Mouse (Mus musculus) midbrain, embryonic 12.5 days (tissue): Measurements from ENCODE around the gene Cep78. TPM values are rescaled to one million over a fixed set of nuclear protein-coding genes. Genes with fewer than 3 reads are reported as not detected.
"Not testable (repeated sequence)": the region's sequence is repeated elsewhere in the genome, so short reads cannot be mapped to it uniquely, and the experiment has no call there.

Experiments
- ATAC-seq: fragments of 200-750 bp; cut with Nextera tagmentation; 2 replicates; pipeline ENCODE4 v1.8.0; 2017; ENCODE audit warnings: low read depth, moderate TSS enrichment, moderate library complexity; ENCODE audit not compliant: low FRiP score
- H3K27ac ChIP-seq: fragments of 300-500 bp; sonication (generic); replicated peaks from 2 replicates; pipeline ENCODE4 v1.5.1; 2016; ENCODE audit warnings: mild to moderate bottlenecking
- H3K27me3 ChIP-seq: fragments of 300-500 bp; sonication (generic); 2 replicates; pipeline ENCODE4 v1.6.1; 2016; ENCODE audit warnings: mild to moderate bottlenecking
- H3K36me3 ChIP-seq: fragments of 300-500 bp; sonication (generic); 2 replicates; pipeline ENCODE4 v1.6.1; 2016
- H3K4me1 ChIP-seq: fragments of 300-500 bp; sonication (generic); 2 replicates; pipeline ENCODE4 v1.6.1; 2016
- H3K4me2 ChIP-seq: fragments of 300-500 bp; sonication (generic); replicated peaks from 2 replicates; pipeline ENCODE4 v1.6.1; 2016; ENCODE audit warnings: mild to moderate bottlenecking, moderate library complexity
- H3K4me3 ChIP-seq: fragments of 300-500 bp; sonication (generic); 2 replicates; pipeline ENCODE4 v1.5.1; 2016; ENCODE audit warnings: mild to moderate bottlenecking
- H3K9ac ChIP-seq: fragments of 300-500 bp; sonication (generic); replicated peaks from 2 replicates; pipeline ENCODE4 v1.6.1; 2016; ENCODE audit warnings: mild to moderate bottlenecking, moderate library complexity
- H3K9me3 ChIP-seq: fragments of 300-500 bp; sonication (generic); 2 replicates; pipeline ENCODE4 v1.6.1; 2016; ENCODE audit warnings: mild to moderate bottlenecking
- WGBS: fragments of 180-500 bp; shearing (Covaris S2); methylation state at CpG from one replicate; pipeline ENCODE4 v1.1.7; 2016; 5-methylcytosine and 5-hydroxymethylcytosine counted together
- polyA plus RNA-seq: library from polyadenylated mRNA; unstranded; fragments of >200 nt; fragmentation: Nextera tagmentation; extraction: Ambion mirVana; gene quantifications from 2 replicates; pipeline ENCODE4 v1.2.1, GENCODE M21; 2016

The Cep78 gene
- polyA plus RNA-seq = 49.6 and 54.8 TPM in 2 replicates

DNA sequence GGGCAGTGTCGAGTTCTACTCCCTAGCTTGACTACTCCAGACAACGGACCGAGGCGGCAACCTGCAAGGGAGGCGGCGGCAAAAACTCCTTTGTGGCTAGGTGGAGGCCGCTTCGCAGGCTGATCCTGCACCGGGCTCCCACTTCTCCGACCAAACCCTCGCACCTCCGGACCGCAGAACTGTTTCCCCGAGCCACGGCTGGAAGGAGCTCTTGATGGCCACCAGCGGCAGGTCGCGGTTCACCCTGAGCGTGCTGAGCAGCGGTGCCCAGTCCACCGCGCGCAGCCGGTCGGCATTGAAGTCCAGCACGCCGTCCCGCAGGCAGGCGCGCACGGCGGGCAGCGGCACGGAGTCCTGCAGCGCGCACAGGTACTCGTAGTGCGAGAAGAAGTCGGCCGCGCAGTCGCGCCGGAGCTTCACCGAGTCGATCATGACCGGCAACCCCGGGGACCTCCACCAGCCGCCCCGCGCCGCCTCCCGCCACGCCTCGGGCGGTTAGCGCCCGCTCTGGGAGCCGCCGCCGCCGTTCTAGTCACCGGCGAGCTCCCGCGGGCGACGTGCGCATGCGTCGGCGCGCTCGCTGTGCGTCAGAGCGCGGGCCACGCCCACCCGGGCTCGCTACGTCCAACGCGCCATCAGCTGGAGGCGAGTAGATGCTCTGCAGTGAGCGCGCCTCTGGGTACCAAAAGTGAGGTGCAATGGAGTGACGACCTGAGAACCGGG, at the start of gene Cep78:
Gene Cep78 (minus strand): TSS at position 541 of the 723 bp plus-strand sequence.
- H3K4me1 ChIP-seq = peaks cover 31% of the 10 kb centered on the region
- peak within 1 kb of the TSS; percentile 66 for H3K4me2 ChIP-seq
- peak within 1 kb of the TSS; percentile 89 for H3K9ac ChIP-seq
- peak within 1 kb of the TSS; percentile 78 for H3K4me3 ChIP-seq
- H3K27ac ChIP-seq = peak within 1 kb of the TSS; percentile 92
- H3K27me3 ChIP-seq = no peaks in the 10 kb centered on the region
- whole genome bisulfite sequencing = under 1% methylated on average over 80 of the region's 88 CpGs
- H3K36me3 ChIP-seq = 0 out of 2 replicates have a peak, but pooled peaks cover 13% of the 10 kb centered on the region
- H3K9me3 ChIP-seq = no peaks in the 10 kb centered on the region
- ATAC-seq = peak; percentile 91

DNA sequence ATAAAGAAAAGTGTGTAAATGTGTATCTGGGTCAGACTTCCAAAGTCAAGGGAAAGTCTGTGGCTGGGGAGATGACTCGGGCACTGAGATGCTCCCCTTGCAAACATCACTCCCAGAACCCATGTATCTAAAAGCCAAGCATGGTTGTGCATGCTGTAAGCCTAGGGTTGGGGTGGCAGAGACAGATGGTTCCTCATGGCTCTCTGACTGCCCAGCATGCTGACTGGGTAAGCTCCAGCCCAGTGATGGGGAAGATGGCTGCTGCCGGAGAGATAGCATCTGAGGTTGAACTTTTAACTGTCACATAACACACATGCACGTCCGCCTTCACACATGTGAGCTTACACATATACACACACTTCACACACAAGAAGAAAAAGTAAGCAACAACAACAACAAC, 46.5 kb upstream of the Cep78 start:
- Histone ChIP-seq H3K27me3 (no peaks in the 10 kb centered on the region), H3K36me3 (no peaks in the 10 kb centered on the region), H3K27ac (no peak overlapping the region), H3K9ac (no peak overlapping the region), H3K4me3 (no peak overlapping the region), H3K9me3 (no peaks in the 10 kb centered on the region), H3K4me2 (no peak overlapping the region), H3K4me1 (no peaks in the 10 kb centered on the region)
- ATAC-seq = no peak
- 93% methylated on average over 4 of the region's 4 CpGs for WGBS

DNA sequence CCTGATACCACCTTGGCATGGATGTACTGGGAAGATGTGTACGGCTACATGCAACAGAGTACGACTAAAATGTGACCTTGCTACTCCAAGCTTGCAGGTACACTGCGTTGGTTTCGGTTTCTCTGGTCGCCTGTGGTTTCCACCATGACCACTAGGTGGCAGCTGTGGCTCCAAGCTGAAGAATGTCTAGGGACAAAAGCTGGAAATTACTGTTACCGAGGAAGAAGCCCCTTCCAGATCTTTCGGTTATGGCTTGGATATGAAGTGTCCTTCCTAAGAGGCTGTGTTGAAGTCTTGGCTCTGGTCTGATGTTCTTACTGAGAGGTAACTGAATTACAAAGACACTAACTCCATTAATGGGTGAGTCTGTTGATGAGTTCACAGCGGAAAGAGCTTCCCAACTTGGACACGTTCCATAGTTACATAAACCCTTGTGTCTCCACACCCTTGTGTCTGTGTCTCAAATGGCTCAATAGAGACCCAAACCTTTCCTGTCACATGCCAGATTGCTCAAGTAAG, 44.5 kb upstream of the Cep78 start:
- H3K4me2 ChIP-seq = peak overlapping the region; percentile 32
- H3K27me3 ChIP-seq, H3K27ac ChIP-seq, H3K9ac ChIP-seq, H3K9me3 ChIP-seq, H3K4me3 ChIP-seq, H3K36me3 ChIP-seq, H3K4me1 ChIP-seq: not testable (repeated sequence)
- ATAC-seq = peak; percentile 65; the same call in 1 of the 2 replicates
- WGBS = 35% methylated on average over 7 of the region's 9 CpGs

DNA sequence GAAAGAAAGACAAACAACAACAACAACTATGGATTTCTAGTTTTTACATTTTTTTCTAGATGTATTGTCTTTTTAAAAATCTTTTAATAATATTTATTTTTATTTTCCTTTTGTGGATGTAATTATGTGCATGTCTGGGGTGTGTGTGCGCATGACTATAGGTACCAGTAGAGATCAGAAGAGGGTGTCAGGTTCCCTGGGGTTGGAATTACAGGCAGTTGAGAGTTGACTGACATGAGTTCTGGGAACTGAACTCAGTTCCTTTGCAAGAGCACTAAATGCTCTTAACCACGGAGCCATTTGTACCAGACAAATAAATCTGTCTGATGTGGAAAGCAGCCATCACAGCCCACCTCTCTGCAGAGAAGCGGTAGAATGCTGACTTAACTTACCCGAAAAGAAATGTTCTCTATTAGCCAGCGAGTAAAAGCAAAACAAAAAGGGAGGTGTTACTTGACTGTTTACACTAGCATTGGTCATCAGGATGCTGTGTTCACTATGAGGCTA, 44.0 kb upstream of the Cep78 start:
- H3K9me3 ChIP-seq = no peaks in the 10 kb centered on the region
- no peak overlapping the region for H3K27ac ChIP-seq
- no peak overlapping the region for H3K4me3 ChIP-seq
- no peaks in the 10 kb centered on the region for H3K4me1 ChIP-seq
- H3K9ac ChIP-seq = no peak overlapping the region
- WGBS = 68% methylated on average over 5 of the region's 5 CpGs
- H3K36me3 ChIP-seq = no peaks in the 10 kb centered on the region
- H3K4me2 ChIP-seq = peak overlapping the region; percentile 32
- ATAC-seq = 0 out of 2 replicates have a peak, but pooled peaks have one; percentile 38
- no peaks in the 10 kb centered on the region for H3K27me3 ChIP-seq

DNA sequence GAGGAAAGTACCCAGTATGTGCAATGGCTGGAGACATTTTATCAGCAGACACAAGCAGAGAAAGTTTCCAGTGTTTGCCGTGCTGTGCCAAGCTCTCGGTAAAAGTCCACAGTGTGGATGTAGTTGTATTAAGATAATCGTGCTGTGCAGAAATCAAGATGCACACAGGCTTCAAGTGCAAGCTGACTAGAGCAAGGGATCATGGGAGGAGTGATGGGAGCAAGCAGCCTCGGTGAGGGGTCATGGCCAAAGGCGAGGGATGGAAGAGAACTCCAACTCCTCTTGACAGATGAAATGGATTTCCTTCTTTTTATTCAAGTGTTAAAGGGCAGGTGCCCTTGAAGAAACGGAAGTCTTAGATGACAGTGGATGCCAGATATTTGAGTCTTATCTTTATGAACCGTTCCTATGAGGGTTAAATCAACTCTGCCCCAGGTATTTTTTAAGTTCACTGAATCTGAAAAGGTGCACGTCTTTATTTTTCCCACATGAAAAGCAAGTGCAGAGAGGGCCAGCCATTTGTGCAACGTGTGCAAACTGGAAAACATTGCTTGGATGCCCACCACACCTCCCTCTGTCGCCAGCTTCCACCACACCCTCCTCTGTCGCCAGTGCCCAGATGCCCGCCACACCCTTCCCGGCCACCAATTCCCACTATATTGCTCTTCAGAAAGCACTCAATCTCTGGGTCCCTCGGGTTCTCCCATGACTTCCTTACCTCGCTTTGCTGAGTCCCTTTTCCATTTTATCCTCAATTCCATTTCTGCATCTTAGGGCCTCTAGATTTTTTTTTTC, 43.3 kb upstream of the Cep78 start:
- H3K27me3 ChIP-seq = no peaks in the 10 kb centered on the region
- no peak overlapping the region for H3K4me3 ChIP-seq
- no peak for ATAC-seq
- H3K9me3 ChIP-seq = no peaks in the 10 kb centered on the region
- no peaks in the 10 kb centered on the region for H3K36me3 ChIP-seq
- 84% methylated on average over 15 of the region's 15 CpGs for WGBS
- no peak overlapping the region for H3K4me2 ChIP-seq
- H3K4me1 ChIP-seq = no peaks in the 10 kb centered on the region
- no peak overlapping the region for H3K9ac ChIP-seq
- no peak overlapping the region for H3K27ac ChIP-seq

DNA sequence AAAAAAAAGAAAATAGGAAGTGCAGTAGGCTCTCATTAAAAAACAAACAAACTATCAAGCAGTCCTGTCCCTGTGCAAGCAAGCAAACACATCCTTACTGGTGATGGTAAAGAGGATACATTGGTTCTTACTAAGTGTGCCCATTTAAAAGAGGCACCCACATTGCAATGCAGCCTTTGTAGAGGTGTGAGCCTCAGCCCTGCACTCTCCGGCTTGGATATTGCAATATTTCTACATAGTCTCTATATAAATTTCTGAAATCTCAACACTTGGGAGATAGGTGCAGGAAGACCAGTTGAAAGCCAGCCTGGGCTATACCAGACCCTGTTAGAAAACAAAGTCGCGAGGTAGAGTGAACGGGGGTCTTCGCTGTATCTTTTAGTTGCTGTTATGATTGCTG, 41.5 kb upstream of the Cep78 start:
- ATAC-seq = no peak
- 93% methylated on average over 5 of the region's 5 CpGs for WGBS
- Histone ChIP-seq H3K9ac (no peak overlapping the region), H3K4me2 (no peak overlapping the region), H3K36me3 (no peaks in the 10 kb centered on the region), H3K9me3 (no peaks in the 10 kb centered on the region), H3K4me3 (no peak overlapping the region), H3K4me1 (no peaks in the 10 kb centered on the region), H3K27me3 (no peaks in the 10 kb centered on the region), H3K27ac (no peak overlapping the region)

DNA sequence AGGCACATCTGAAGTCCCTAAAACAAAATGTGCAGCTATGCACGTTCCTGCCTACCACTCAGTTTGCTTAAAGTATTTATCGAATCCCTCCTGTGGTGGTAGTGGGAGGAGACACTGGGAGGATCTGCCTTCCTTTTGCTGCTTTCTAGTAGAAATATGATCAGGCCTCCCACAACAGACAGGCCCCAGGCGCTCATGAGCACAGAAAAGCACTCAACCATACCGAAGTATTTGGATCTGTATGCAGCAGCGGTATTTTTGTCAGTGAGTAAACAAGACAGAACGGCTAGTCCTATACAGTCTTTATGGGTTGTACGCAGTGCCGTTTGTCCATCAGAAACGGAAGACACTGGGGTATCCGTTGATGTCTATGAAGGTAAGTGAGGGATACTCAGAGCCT, 37.4 kb upstream of the Cep78 start:
- H3K9ac ChIP-seq = no peak overlapping the region
- ATAC-seq = no peak
- H3K4me2 ChIP-seq = no peak overlapping the region
- no peaks in the 10 kb centered on the region for H3K36me3 ChIP-seq
- no peaks in the 10 kb centered on the region for H3K27me3 ChIP-seq
- WGBS = 76% methylated on average over 10 of the region's 10 CpGs
- H3K4me3 ChIP-seq = no peak overlapping the region
- no peak overlapping the region for H3K27ac ChIP-seq
- 0 out of 2 replicates have a peak, but pooled peaks cover 5% of the 10 kb centered on the region for H3K9me3 ChIP-seq
- no peaks in the 10 kb centered on the region for H3K4me1 ChIP-seq

DNA sequence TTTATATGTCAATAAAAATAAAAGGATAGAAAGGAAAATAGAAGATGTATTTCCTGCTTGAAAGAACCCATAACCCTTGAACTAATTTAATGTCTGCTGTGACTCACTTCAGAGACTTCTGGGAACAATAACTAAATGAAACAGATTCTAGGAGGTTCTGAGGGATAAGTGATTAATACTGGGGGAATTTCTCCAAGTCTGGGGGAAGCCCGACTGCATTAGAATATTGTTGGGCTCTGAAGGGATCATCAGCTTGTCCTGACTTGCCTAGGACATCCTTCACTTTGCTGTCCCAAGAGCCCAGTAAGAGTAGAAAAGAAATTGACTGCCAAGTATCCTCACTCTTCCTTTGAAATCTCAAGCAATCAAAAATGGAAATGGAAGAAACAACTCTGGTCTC, 31.4 kb upstream of the Cep78 start:
- Histone ChIP-seq H3K27me3 (no peaks in the 10 kb centered on the region), H3K4me1 (no peaks in the 10 kb centered on the region), H3K4me3 (no peak overlapping the region), H3K4me2 (no peak overlapping the region), H3K27ac (no peak overlapping the region), H3K36me3 (no peaks in the 10 kb centered on the region), H3K9ac (no peak overlapping the region), H3K9me3 (0 out of 2 replicates have a peak, but pooled peaks cover 5% of the 10 kb centered on the region)
- ATAC-seq = no peak
- WGBS = 75% methylated on average over 1 of the region's 1 CpGs

DNA sequence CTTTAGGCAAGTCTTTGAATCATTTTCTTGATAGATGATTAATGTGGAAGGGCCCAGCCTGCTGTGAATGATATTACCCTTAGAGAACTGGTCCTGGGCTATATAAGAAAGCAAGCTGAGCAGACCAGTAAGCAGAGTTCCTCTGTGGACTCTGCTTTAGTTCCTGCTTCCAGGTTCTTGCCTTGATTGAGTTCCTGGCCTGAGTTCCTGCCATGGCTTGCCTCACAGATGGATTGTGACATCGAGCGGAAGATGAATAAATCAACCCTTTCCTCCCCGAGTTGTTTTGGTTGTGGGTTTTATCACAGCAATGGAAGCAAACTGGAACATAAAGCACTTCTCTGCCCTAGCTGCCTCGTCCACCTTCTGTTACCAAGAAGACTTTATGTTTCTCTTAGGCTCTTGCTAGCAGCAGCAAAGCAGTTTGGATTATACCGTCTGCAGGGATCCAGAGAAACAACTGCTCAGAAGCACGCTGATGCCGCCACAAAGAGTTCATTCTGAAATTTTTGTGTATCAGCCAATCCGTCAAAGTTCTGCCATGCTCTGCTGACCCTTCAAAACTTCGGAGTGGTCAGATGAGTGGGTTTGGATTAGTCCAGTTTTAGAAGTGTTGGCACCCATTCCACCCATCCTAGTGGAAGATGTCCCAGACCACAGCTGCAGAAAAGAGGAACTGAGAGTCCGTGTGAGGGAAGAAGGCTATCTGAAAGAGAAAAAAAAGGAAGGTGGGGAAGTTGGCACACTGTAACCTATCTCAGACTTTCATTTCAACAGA, 30.6 kb upstream of the Cep78 start:
- no peak overlapping the region for H3K4me2 ChIP-seq
- H3K9ac ChIP-seq = no peak overlapping the region
- H3K4me1 ChIP-seq = 0 out of 2 replicates have a peak, but pooled peaks cover under 1% of the 10 kb centered on the region
- H3K4me3 ChIP-seq = no peak overlapping the region
- ATAC-seq = no peak
- 84% methylated on average over 10 of the region's 10 CpGs for WGBS
- no peaks in the 10 kb centered on the region for H3K36me3 ChIP-seq
- H3K9me3 ChIP-seq = 0 out of 2 replicates have a peak, but pooled peaks cover 5% of the 10 kb centered on the region
- H3K27me3 ChIP-seq = no peaks in the 10 kb centered on the region
- no peak overlapping the region for H3K27ac ChIP-seq

DNA sequence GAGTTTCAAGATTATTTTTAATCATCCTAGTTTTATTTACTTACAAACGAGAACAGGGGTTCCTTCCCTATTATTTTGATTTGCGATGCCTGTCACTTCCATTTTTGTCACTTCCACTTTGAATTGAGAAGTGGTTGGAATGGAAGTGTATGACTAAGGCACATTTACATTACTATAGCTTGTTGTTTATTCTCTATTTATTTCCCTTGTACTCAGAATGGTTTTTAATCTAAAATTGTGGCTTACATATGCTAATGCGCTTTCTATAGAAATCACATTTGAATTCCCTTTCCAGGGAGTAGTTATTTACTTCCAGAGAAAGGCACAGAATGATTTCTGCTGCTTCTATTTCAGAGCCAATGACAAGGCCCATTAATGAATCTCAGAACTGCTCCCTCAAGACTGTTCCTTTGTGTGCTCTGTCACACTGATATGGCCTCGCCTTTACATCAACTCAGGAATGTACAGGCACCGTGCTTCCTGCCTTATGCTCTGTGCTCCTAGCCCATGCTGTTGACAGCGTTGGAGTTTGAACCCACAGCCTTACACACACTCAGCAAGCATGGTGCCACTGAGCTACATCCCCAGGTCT, 25.1 kb upstream of the Cep78 start:
- 60% methylated on average over 6 of the region's 6 CpGs for WGBS

DNA sequence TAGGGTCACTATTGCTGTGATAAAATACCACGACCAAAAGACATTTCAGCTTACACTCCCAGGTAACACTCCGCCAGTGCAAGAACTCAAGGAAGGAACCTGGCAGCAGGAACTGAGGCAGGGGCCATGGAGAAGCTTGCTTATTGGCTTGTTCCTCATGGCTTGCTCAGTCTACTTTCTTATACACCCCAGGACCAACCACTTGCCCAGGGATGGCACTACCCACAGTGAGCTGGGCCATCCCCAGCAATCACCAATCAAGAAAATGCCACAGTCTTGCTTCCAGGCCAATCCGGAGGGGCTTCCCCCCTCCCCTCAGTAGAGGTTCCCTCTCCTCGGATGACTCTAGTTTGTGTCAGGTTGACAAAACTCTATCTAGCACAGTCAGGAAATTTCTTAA, 24.3 kb upstream of the Cep78 start:
- H3K4me1 ChIP-seq = peaks cover 9% of the 10 kb centered on the region; the same call in 1 of the 2 replicates
- H3K27me3 ChIP-seq = no peaks in the 10 kb centered on the region
- H3K4me2 ChIP-seq = no peak overlapping the region
- no peaks in the 10 kb centered on the region for H3K9me3 ChIP-seq
- no peak overlapping the region for H3K9ac ChIP-seq
- ATAC-seq = peak; percentile 53; the same call in 1 of the 2 replicates
- H3K4me3 ChIP-seq = no peak overlapping the region
- H3K36me3 ChIP-seq = no peaks in the 10 kb centered on the region
- no peak overlapping the region for H3K27ac ChIP-seq
- 75% methylated on average over 4 of the region's 4 CpGs for WGBS

More for the DNA sequence above, 25.1 kb upstream of the Cep78 start:
- Histone ChIP-seq H3K36me3 (no peaks in the 10 kb centered on the region), H3K9me3 (no peaks in the 10 kb centered on the region), H3K27me3 (no peaks in the 10 kb centered on the region), H3K4me2 (no peak overlapping the region), H3K27ac (0 out of 2 replicates have a peak overlapping the region, but pooled peaks have one; percentile 22), H3K9ac (no peak overlapping the region), H3K4me1 (peaks cover 9% of the 10 kb centered on the region; the same call in 1 of the 2 replicates), H3K4me3 (no peak overlapping the region)
- peak; percentile 93 for ATAC-seq
